Mouse (Mus musculus) neural tube, embryonic 12.5 days (tissue): ENCODE measurements around the gene Krt28. TPM values are rescaled to one million over a fixed set of nuclear protein-coding genes. Genes with fewer than 3 reads are reported as not detected.

Experiments used
- ATAC-seq: fragments of 200-750 bp; cut with Nextera tagmentation; 2 replicates; pipeline ENCODE4 v1.8.0; 2017; ENCODE audit warnings: low read depth, mild to moderate bottlenecking, moderate TSS enrichment, moderate library complexity; ENCODE audit not compliant: low FRiP score
- H3K27ac ChIP-seq: fragments of 300-500 bp; sonication (generic); 2 replicates; pipeline ENCODE4 v1.5.1; 2016
- H3K27me3 ChIP-seq: fragments of 300-500 bp; sonication (generic); replicated peaks from 2 replicates; pipeline ENCODE4 v1.6.1; 2016; ENCODE audit warnings: mild to moderate bottlenecking
- H3K36me3 ChIP-seq: fragments of 300-500 bp; sonication (generic); 2 replicates; pipeline ENCODE4 v1.6.1; 2016; ENCODE audit warnings: mild to moderate bottlenecking
- H3K4me1 ChIP-seq: fragments of 300-500 bp; sonication (generic); 2 replicates; pipeline ENCODE4 v1.6.1; 2016
- H3K4me2 ChIP-seq: fragments of 300-500 bp; sonication (generic); replicated peaks from 2 replicates; pipeline ENCODE4 v1.6.1; 2016; ENCODE audit warnings: mild to moderate bottlenecking
- H3K4me3 ChIP-seq: fragments of 300-500 bp; sonication (generic); 2 replicates; pipeline ENCODE4 v1.5.1; 2016
- H3K9ac ChIP-seq: fragments of 300-500 bp; sonication (generic); 2 replicates; pipeline ENCODE4 v1.6.1; 2016; ENCODE audit warnings: mild to moderate bottlenecking
- H3K9me3 ChIP-seq: fragments of 300-500 bp; sonication (generic); 2 replicates; pipeline ENCODE4 v1.6.1; 2016; ENCODE audit warnings: mild to moderate bottlenecking
- WGBS: fragments of 180-500 bp; shearing (Covaris S2); methylation state at CpG from one replicate; pipeline ENCODE4 v1.1.7; 2016; 5-methylcytosine and 5-hydroxymethylcytosine counted together
- polyA plus RNA-seq: library from polyadenylated mRNA; unstranded; fragments of >200 nt; fragmentation: Nextera tagmentation; extraction: Ambion mirVana; gene quantifications from 2 replicates; pipeline ENCODE4 v1.2.1, GENCODE M21; 2016

The Krt28 gene
- polyA plus RNA-seq, 1 experiment from 2014 or later: 0.30 TPM

- Histone ChIP-seq H3K27me3 (no peaks in the 10 kb centered on the region), H3K9me3 (no peaks in the 10 kb centered on the region), H3K4me1 (no peaks in the 10 kb centered on the region), H3K4me3 (no peak overlapping the region), H3K4me2 (no peak overlapping the region), H3K9ac (no peak overlapping the region), H3K27ac (no peak overlapping the region), H3K36me3 (no peaks in the 10 kb centered on the region)
- ATAC-seq: no peak
- WGBS: 88% methylated on average over 10 of the region's 10 CpGs
Measured at GRCm38 (mm10) chr11:99392492-99392891, 17.8 kb upstream of the Krt28 start.

- no peak for ATAC-seq
- 88% methylated on average over 6 of the region's 6 CpGs for WGBS
Measured at GRCm38 (mm10) chr11:99391375-99391774, 16.7 kb upstream of the Krt28 start.

GRCm38 (mm10) chr11:99390866-99391265 lies 16.2 kb upstream of the Krt28 start:
- 77% methylated on average over 7 of the region's 7 CpGs for WGBS

More at GRCm38 (mm10) chr11:99391375-99391774, 16.7 kb upstream of the Krt28 start:
- Histone ChIP-seq H3K36me3 (no peaks in the 10 kb centered on the region), H3K9me3 (no peaks in the 10 kb centered on the region), H3K4me3 (no peak overlapping the region), H3K4me2 (no peak overlapping the region), H3K27me3 (no peaks in the 10 kb centered on the region), H3K9ac (no peak overlapping the region), H3K27ac (no peak overlapping the region), H3K4me1 (no peaks in the 10 kb centered on the region)

GRCm38 (mm10) chr11:99389264-99389663 lies 14.6 kb upstream of the Krt28 start, which contains the start of gene Krt10:
TSS of gene Krt10 (minus strand) at chr11:99389364.
- ATAC-seq: no peak
- no peaks in the 10 kb centered on the region for H3K4me1 ChIP-seq
- no peaks in the 10 kb centered on the region for H3K36me3 ChIP-seq
- 0 out of 2 replicates have a peak within 1 kb of the TSS, but pooled peaks have one; percentile 3 for H3K9ac ChIP-seq
- no peak within 1 kb of the TSS for H3K4me3 ChIP-seq
- peaks cover 3% of the 10 kb centered on the region; the same call in 1 of the 2 replicates for H3K27me3 ChIP-seq
- no peaks in the 10 kb centered on the region for H3K9me3 ChIP-seq
- no peak within 1 kb of the TSS for H3K27ac ChIP-seq
- WGBS: 87% methylated on average over 4 of the region's 4 CpGs
- H3K4me2 ChIP-seq: no peak within 1 kb of the TSS

More at GRCm38 (mm10) chr11:99390866-99391265, 16.2 kb upstream of the Krt28 start:
- Histone ChIP-seq H3K36me3 (no peaks in the 10 kb centered on the region), H3K27me3 (no peaks in the 10 kb centered on the region), H3K4me1 (no peaks in the 10 kb centered on the region), H3K27ac (no peak overlapping the region), H3K9ac (no peak overlapping the region), H3K4me2 (no peak overlapping the region), H3K9me3 (no peaks in the 10 kb centered on the region), H3K4me3 (no peak overlapping the region)
- no peak for ATAC-seq

- 94% methylated on average over 18 of the region's 18 CpGs for WGBS
- Histone ChIP-seq H3K4me3 (no peak overlapping the region), H3K9me3 (no peaks in the 10 kb centered on the region), H3K4me1 (no peaks in the 10 kb centered on the region), H3K9ac (no peak overlapping the region), H3K27ac (no peak overlapping the region), H3K27me3 (peaks cover 5% of the 10 kb centered on the region; the same call in 1 of the 2 replicates), H3K36me3 (no peaks in the 10 kb centered on the region), H3K4me2 (no peak overlapping the region)
- no peak for ATAC-seq
Measured at GRCm38 (mm10) chr11:99388661-99389060, 14.0 kb upstream of the Krt28 start.

DNA sequence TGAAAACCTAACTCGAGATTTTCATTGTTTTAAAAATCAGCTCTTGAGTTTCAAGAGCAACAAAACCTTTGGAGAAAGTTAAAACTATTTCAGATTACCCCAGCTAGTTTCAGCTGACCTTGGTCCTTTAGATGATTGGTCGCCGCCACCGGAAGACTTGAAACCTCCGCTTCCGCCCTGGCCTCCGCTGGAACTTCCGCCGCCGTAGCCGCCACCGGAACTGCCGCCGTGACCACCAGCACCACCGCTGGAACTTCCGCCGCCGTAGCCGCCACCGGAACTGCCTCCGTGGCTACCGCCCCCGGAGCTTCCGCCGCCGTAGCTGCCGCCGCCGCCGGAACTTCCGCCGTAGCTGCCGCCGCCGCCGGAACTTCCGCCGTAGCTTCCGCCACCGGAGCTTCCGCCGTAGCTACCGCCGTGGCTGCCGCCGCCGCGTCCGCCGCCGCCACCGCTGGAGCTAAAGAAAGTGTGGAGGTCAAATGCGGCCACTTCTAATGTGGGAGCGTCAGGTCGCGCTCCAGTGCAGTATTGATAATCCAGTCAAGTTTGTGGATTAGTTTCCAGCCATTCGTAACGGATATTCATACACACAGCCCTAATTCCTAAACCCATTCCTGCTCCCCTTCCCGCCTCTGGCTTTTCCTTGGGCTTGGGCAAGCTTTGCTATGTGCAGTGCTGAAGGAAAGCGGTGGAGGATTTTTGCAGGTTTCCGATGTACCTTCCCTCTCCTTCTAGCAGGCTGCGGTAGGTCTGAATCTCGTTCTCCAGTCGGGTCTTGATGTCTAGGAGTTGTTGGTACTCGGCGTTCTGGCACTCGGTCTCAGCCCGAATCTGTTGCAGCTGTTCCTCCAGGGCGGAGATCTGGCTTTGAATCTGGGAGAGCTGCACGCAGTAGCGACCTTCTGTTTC lies 11.4 kb upstream of the Krt28 start:
- Histone ChIP-seq H3K4me2 (peak overlapping the region; percentile 70), H3K27ac (peak overlapping the region; percentile 89), H3K27me3 (peaks cover 9% of the 10 kb centered on the region), H3K9me3 (no peaks in the 10 kb centered on the region), H3K9ac (peak overlapping the region; percentile 66), H3K4me1 (no peaks in the 10 kb centered on the region), H3K4me3 (peak overlapping the region; percentile 53), H3K36me3 (no peaks in the 10 kb centered on the region)
- 2% methylated on average over 71 of the region's 71 CpGs for WGBS
- peak; percentile 81 for ATAC-seq

- H3K4me1 ChIP-seq: no peaks in the 10 kb centered on the region
- H3K9ac ChIP-seq: no peak overlapping the region
- no peak overlapping the region for H3K4me3 ChIP-seq
- no peaks in the 10 kb centered on the region for H3K9me3 ChIP-seq
- H3K27ac ChIP-seq: no peak overlapping the region
- no peak overlapping the region for H3K4me2 ChIP-seq
- WGBS: 17% methylated on average over 5 of the region's 5 CpGs
- H3K36me3 ChIP-seq: no peaks in the 10 kb centered on the region
- peaks cover 9% of the 10 kb centered on the region for H3K27me3 ChIP-seq
- ATAC-seq: no peak
Measured at GRCm38 (mm10) chr11:99379568-99379967, 4.9 kb upstream of the Krt28 start.

DNA sequence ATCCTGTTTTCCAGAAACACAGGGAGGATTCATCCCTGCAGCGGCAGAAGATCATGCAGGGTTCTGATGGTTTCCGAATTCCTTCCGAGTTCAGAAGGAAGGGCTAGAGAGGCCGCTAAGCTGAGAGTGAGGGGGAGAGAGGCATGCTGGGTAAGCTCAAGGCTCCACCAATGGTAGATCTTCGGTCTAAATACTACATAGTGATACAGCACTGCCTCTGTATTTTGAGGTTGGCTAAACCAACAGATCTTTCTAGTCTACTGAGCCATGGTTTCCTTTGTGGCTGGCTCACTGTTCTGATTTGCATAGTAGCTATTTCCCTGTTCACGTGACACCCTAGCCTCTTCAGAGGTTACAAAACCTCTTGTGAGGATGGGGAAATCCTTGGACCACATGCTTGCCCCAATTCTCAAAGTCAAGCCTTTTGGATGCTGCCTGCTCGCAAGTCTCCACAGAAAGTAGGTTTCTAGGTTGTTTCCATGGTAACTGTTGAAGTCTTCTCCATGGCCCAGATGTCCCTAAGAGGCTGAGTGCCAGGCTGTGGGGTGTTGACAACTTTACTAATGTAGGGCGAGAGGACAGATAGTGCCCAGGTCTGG lies 4.8 kb downstream of the Krt28 start:
- 89% methylated on average over 8 of the region's 8 CpGs for WGBS
- no peak overlapping the region for H3K4me2 ChIP-seq
- no peak overlapping the region for H3K9ac ChIP-seq
- no peaks in the 10 kb centered on the region for H3K36me3 ChIP-seq
- H3K9me3 ChIP-seq: no peaks in the 10 kb centered on the region
- no peak overlapping the region for H3K4me3 ChIP-seq
- H3K27ac ChIP-seq: no peak overlapping the region
- no peaks in the 10 kb centered on the region for H3K4me1 ChIP-seq
- H3K27me3 ChIP-seq: no peaks in the 10 kb centered on the region
- ATAC-seq: no peak

- H3K4me3 ChIP-seq: no peak overlapping the region
- H3K9ac ChIP-seq: no peak overlapping the region
- H3K36me3 ChIP-seq: no peaks in the 10 kb centered on the region
- no peak overlapping the region for H3K4me2 ChIP-seq
- H3K27ac ChIP-seq: no peak overlapping the region
- ATAC-seq: no peak
- no peaks in the 10 kb centered on the region for H3K4me1 ChIP-seq
- no peaks in the 10 kb centered on the region for H3K9me3 ChIP-seq
- 11% methylated on average over 3 of the region's 3 CpGs for WGBS
- H3K27me3 ChIP-seq: no peaks in the 10 kb centered on the region
Measured at GRCm38 (mm10) chr11:99369229-99369628, 5.5 kb downstream of the Krt28 start.

GRCm38 (mm10) chr11:99366791-99367190 lies 7.9 kb downstream of the Krt28 start:
- Histone ChIP-seq H3K27me3 (no peaks in the 10 kb centered on the region), H3K27ac (no peak overlapping the region), H3K4me3 (no peak overlapping the region), H3K9me3 (no peaks in the 10 kb centered on the region), H3K4me2 (no peak overlapping the region), H3K36me3 (no peaks in the 10 kb centered on the region), H3K4me1 (no peaks in the 10 kb centered on the region), H3K9ac (no peak overlapping the region)
- no peak for ATAC-seq
- WGBS: 50% methylated on average over 10 of the region's 10 CpGs

DNA sequence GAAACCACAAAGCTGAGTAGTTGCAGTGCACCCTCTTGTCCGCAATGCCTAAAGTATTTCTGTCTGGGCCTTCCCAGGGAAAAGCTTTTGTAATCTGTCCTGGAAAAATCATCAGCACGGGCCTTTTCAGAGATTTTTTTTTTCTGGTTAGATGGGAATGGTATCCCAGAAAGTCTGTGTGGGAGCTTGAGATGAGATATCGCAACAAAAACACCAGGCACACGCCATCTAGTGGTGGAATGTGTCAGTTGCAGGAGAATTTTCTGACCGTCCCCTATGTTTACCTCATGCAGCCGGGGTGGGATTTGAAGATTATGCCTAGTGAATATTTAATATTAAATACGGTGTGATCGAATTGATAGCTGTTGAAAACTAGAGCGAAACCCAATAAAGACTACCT lies 10.3 kb downstream of the Krt28 start:
- Histone ChIP-seq H3K4me2 (no peak overlapping the region), H3K27me3 (no peaks in the 10 kb centered on the region), H3K4me3 (no peak overlapping the region), H3K9me3 (no peaks in the 10 kb centered on the region), H3K27ac (no peak overlapping the region), H3K36me3 (no peaks in the 10 kb centered on the region), H3K4me1 (no peaks in the 10 kb centered on the region), H3K9ac (no peak overlapping the region)
- 28% methylated on average over 9 of the region's 9 CpGs for WGBS
- no peak for ATAC-seq

GRCm38 (mm10) chr11:99361423-99361822 lies 13.3 kb downstream of the Krt28 start:
- Histone ChIP-seq H3K36me3 (no peaks in the 10 kb centered on the region), H3K27ac (no peak overlapping the region), H3K9me3 (no peaks in the 10 kb centered on the region), H3K4me2 (no peak overlapping the region), H3K4me1 (no peaks in the 10 kb centered on the region), H3K4me3 (no peak overlapping the region), H3K27me3 (no peaks in the 10 kb centered on the region), H3K9ac (no peak overlapping the region)
- no peak for ATAC-seq
- WGBS: 82% methylated on average over 8 of the region's 8 CpGs
